Mouse (Mus musculus): ENCODE results near the gene Isl2. TPM values are rescaled to one million over a fixed set of nuclear protein-coding genes. Genes with fewer than 3 reads are reported as not detected.

Gene Isl2
- polyA plus RNA-seq, 3 experiments from 2014 or later: not detected

- no peak for ATAC-seq
Measured at GRCm38 (mm10) chr9:55548871-55549270, 10.4 kb downstream of the Isl2 start.

DNA sequence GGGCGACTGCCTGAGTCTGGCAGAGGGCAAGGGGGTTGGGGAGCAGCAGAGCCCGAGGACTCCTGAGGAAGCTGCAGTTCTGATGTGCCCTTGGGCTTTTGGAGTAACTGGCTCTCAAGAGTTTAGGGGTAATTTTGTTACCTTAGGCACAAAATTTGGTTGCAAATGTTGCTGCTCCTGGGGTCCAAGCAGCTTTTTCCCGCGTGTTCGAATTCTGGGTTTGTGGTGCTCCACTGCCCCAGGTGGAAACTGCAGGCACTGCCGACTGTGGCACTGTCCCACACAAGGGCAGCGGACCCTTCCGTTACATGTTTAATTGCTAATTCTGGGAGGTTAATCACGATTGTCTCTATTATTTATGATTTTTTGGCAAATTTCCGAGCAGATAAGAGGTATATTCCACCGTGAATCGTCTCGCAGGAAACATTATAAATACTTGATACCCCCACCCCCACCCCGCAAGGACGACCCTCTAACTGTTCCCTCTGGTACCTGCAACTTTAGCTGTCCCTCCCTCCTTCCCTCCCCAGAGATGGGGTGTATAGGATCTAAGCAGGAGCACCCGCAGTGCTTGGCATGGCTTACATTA, 10.9 kb downstream of the Isl2 start:
- no peak for ATAC-seq

GRCm38 (mm10) chr9:55554986-55555385, 16.5 kb downstream of the Isl2 start:
- ATAC-seq: no peak

DNA sequence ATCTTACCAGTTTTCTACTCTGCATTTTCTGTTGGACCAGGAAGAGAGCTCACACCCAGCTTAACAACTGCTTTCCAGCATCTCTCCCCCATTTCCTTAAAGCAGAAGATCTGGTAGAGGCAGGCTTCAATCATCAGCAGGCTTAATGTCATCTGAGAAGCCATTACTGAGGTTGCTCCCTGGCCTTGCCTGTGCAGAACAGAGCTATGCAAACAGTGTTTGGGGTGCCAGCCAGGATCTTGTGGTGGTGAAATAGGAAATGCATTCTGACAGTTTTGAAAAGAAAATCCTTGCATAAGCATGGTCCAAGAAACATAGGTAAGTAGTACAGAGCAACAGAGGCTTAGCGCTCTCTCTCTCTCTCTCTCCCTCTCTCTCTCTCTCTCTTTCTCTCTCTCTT, 22.5 kb downstream of the Isl2 start:
- ATAC-seq: no peak

- ATAC-seq: no peak
Measured at GRCm38 (mm10) chr9:55568466-55569159, 30.1 kb downstream of the Isl2 start.

- ATAC-seq: no peak
Measured at GRCm38 (mm10) chr9:55571071-55571470, 32.6 kb downstream of the Isl2 start.

DNA sequence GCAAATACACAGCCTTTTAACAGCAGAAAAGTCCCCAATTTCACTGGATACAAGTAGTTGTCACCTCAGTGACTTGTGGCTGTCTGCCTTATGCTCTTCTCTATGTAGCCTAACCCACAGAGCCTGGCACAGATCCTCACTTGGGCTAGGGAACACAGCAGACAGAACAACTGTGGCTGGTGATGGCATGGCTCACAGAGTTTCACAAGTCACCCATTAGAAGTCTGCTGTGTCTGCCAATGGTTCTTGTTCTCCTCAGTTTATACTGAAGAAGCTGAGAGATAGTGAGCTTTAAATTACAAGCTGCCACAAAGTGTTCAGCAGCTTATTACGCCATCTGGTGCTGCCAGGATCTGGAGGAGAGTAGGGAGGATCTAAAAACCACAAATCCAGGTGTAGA, 38.1 kb downstream of the Isl2 start:
- no peak for ATAC-seq

DNA sequence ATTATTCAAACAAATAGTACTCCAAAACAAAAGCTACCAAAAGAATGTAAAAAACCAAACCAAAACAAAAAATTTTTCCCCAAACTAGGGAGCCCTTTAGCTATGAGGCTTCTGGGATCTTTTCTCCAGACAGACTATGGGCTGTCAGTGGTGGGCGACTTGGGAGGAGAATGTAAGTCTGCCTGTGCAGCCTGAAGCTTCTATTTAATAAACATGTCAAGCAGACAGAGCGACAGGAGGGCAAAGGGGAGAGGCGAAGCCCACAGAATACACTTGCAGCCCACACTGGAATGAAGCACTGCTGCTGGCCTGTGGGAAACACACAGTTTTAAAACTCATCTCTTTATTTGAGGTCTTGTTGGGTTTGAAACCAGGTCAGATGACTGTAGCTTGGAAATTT, 42.9 kb downstream of the Isl2 start:
- no peak for ATAC-seq

DNA sequence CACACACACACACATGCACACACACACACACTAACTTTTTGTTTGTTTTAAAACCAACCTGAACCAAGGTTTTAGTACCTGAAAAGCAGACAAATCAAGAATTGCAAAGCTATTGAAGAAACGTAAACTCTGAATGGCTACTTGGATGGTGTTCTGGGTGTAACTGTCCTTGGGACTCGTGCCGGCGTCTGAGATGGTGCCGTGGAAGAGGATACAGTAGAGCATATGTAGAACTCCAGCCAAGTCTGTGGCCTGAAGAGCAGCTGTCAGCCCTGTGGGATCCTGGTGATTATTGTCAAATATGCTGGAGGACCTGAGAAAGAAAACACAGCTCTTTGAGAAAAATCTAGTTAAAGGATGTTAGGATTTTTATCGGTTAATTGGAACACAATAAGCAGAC, 47.7 kb downstream of the Isl2 start:
- ATAC-seq: no peak

Other genes starting within 250 kb of the Isl2 start
- 1 to 10 TPM; 2.8 to 6.7 (median 4.7) TPM for gene Nrg4, start 211.8 kb upstream of the Isl2 start, polyA plus RNA-seq (2017; shearing (Covaris generic))
- not detected for gene Tmem266, start 211.8 kb upstream of the Isl2 start, polyA plus RNA-seq (2017; shearing (Covaris generic))
- gene Etfa, start 26.4 kb upstream of the Isl2 start, polyA plus RNA-seq (2017; shearing (Covaris generic)): 100 to 1,000 TPM; 123 to 175 (median 136) TPM

Measured in inflammation-experienced regulatory T-cells, adult 6 months (primary cell).